Mouse (Mus musculus) erythroblast, embryonic 14.5 days (primary cell): ENCODE data around the gene Slc22a26.

Experiments
- GATA1 ChIP-seq: IDR thresholded peaks from 2 replicates; pipeline ENCODE4 v1.6.1; 2012; ENCODE audit warnings: low read length, inconsistent platforms, mixed read lengths
- TAL1 ChIP-seq: IDR thresholded peaks from 3 replicates; pipeline ENCODE4 v1.6.1; 2012; ENCODE audit warnings: low read length, inconsistent platforms, mixed read lengths

DNA sequence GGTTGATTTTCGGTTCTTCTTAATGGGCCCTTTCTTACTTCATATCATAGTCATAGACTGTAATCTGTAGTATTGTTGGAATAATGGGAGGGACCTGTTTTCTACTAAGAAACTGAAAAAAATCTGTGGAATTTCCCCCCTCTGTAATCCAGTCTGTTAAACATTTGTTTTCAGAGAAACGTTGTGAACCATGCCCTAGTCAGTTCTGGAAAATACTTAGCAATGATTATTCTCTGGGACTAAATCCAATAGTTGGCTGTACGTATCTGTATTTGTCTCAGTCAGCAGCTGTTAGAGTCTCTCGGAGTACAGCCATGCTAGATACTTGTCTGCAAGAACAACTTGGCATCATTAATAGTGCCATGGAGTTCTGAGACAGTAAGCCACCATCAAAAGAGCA is 27.2 kb downstream of the Slc22a26 start:
- TF ChIP-seq GATA1: no peak
- no peak for TF ChIP-seq TAL1
